Mouse (Mus musculus) limb, embryonic 14.5 days (tissue): Measurements from ENCODE around the gene Sh3pxd2b. TPM values are rescaled to one million over a fixed set of nuclear protein-coding genes. Genes with fewer than 3 reads are reported as not detected.

ENCODE experiments used
- ATAC-seq: fragments of 200-750 bp; cut with Nextera tagmentation; 2 replicates; pipeline ENCODE4 v1.8.0; 2017; ENCODE audit warnings: low read depth, moderate number of reproducible peaks, moderate TSS enrichment; ENCODE audit not compliant: low FRiP score
- DNase-seq: peaks from one replicate; pipeline ENCODE4 v3.0.0-alpha.2; 2015; ENCODE audit warnings: low spot score
- H3K27ac ChIP-seq: fragments of 300-500 bp; sonication (generic); replicated peaks from 2 replicates; pipeline ENCODE4 v1.5.1; 2014; ENCODE audit warnings: low read depth, mild to moderate bottlenecking, low read length, moderate library complexity, mixed read lengths
- H3K27me3 ChIP-seq: fragments of 300-500 bp; sonication (generic); 2 replicates; pipeline ENCODE4 v1.6.1; 2014; ENCODE audit warnings: low read length, mixed read lengths; ENCODE audit not compliant: control insufficient read depth, insufficient read depth
- H3K36me3 ChIP-seq: fragments of 300-500 bp; sonication (generic); 2 replicates; pipeline ENCODE4 v1.6.1; 2014; ENCODE audit warnings: mild to moderate bottlenecking, low read length, moderate library complexity, mixed read lengths; ENCODE audit not compliant: control insufficient read depth, insufficient read depth
- H3K4me1 ChIP-seq: fragments of 300-500 bp; sonication (generic); 2 replicates; pipeline ENCODE4 v1.6.1; 2014; ENCODE audit warnings: antibody characterized with exemption, low read length, mixed read lengths; ENCODE audit not compliant: control insufficient read depth, insufficient read depth
- H3K4me2 ChIP-seq: fragments of 300-500 bp; sonication (generic); replicated peaks from 2 replicates; pipeline ENCODE4 v1.6.1; 2014; ENCODE audit warnings: low read depth, mild to moderate bottlenecking, low read length, moderate library complexity; ENCODE audit not compliant: severe bottlenecking
- H3K4me3 ChIP-seq: fragments of 300-500 bp; sonication (generic); replicated peaks from 2 replicates; pipeline ENCODE4 v1.5.1; 2014; ENCODE audit warnings: low read length
- H3K9ac ChIP-seq: fragments of 300-500 bp; sonication (generic); 2 replicates; pipeline ENCODE4 v1.6.1; 2014; ENCODE audit warnings: mild to moderate bottlenecking, low read depth, low read length, moderate library complexity; ENCODE audit not compliant: severe bottlenecking
- H3K9me3 ChIP-seq: fragments of 300-500 bp; sonication (generic); 2 replicates; pipeline ENCODE4 v1.6.1; 2016; ENCODE audit warnings: low read length; ENCODE audit not compliant: control insufficient read depth
- POLR2A ChIP-seq: fragments of 200-500 bp; IDR thresholded peaks from 2 replicates; pipeline ENCODE4 v1.8.0; 2012; ENCODE audit warnings: inconsistent platforms, mild to moderate bottlenecking, moderate library complexity, borderline replicate concordance; ENCODE audit not compliant: insufficient read depth, insufficient read length; ENCODE audit errors: extremely low read depth
- WGBS: fragments of 180-500 bp; shearing (Covaris S2); extraction: QIAGEN DNeasy Blood & Tissue Kit; methylation state at CpG from one replicate; pipeline ENCODE4 v1.1.7; 2014; 5-methylcytosine and 5-hydroxymethylcytosine counted together
- polyA plus RNA-seq, 2 experiments: library from polyadenylated mRNA; depleted of rRNA in 1 of 2; stranded (reverse) in 1 of 2; unstranded in 1 of 2; fragments of >200 nt; fragmentation: Nextera tagmentation in 1 of 2; extraction: Ambion mirVana in 1 of 2; gene quantifications; 2 replicates each; pipeline versions ENCODE4 v1.2.1 to v1.2.3; 2012 to 2014

The Sh3pxd2b gene
- polyA plus RNA-seq, 2 experiments, result 31.5 to 44.3 TPM

DNA sequence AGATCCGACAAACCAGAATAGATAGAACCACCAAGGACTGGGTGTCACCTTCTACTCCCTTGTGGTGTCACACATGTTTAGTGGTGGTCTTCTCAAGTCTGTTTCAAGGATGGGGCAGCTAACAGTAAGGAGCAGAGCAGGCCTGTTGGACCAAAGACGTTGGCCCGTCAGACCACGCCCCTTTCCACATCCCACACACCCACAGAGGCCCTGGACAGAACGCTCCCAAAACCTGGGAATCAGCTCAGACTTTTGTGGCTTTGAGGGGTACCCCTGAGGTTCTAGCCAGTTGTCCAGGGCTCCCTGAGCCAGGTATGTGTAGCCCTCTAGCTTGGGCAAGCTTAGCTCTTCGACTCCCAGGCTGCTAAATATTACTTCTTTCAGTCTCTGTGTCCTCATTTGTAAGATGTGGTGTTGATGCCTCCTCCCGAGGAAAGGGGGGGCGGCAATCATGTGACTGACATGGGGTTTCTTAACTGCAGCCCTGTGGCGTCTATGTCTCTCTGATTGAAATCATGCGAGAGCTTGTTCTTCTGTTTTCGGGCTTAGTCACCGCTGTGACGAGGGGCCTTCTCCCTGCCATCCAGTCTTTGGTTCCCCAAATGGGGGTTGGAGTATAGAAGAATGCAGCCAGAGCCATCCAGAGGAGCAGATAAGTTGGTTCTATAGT lies 1.8 kb downstream of the Sh3pxd2b start:
- Histone ChIP-seq H3K27me3 (no peaks in the 10 kb centered on the region), H3K4me3 (peak overlapping the region; percentile 70), H3K27ac (peak overlapping the region; percentile 81), H3K4me1 (peaks cover 25% of the 10 kb centered on the region), H3K4me2 (peak overlapping the region; percentile 93), H3K9ac (peak overlapping the region; percentile 87; the same call in 1 of the 2 replicates), H3K9me3 (no peaks in the 10 kb centered on the region), H3K36me3 (peaks cover 20% of the 10 kb centered on the region)
- peak; percentile 27 for DNase-seq
- no peak for ATAC-seq
- no peak for TF ChIP-seq POLR2A
- WGBS, result 57% methylated on average over 13 of the region's 13 CpGs

DNA sequence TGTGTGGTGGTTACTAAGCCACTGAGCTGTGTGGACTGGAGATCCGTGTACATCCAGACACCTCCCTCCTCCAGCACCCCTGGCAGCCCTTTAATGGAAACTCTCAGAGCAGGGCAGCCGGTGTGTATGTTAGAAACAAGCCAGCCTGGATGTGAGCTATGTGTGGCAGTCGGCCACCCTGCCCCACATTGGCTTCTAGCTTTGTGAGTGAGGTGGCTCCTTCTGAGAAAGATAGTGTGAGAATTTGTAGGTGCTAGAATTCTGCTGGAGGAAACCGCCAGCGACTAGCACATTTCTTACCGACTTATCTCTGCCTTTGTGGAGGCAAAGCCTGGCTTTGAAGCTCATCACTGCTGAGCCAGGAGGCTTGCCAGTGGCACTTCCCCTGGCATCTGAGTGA lies 5.3 kb downstream of the Sh3pxd2b start:
- H3K27ac ChIP-seq, result no peak overlapping the region
- no peak overlapping the region for H3K4me2 ChIP-seq
- no peak for ATAC-seq
- no peak for DNase-seq
- no peaks in the 10 kb centered on the region for H3K27me3 ChIP-seq
- 78% methylated on average over 6 of the region's 6 CpGs for WGBS
- no peaks in the 10 kb centered on the region for H3K9me3 ChIP-seq
- no peak for TF ChIP-seq POLR2A
- peaks cover 25% of the 10 kb centered on the region for H3K36me3 ChIP-seq
- H3K4me1 ChIP-seq, result peaks cover 30% of the 10 kb centered on the region
- no peak overlapping the region for H3K9ac ChIP-seq
- no peak overlapping the region for H3K4me3 ChIP-seq

DNA sequence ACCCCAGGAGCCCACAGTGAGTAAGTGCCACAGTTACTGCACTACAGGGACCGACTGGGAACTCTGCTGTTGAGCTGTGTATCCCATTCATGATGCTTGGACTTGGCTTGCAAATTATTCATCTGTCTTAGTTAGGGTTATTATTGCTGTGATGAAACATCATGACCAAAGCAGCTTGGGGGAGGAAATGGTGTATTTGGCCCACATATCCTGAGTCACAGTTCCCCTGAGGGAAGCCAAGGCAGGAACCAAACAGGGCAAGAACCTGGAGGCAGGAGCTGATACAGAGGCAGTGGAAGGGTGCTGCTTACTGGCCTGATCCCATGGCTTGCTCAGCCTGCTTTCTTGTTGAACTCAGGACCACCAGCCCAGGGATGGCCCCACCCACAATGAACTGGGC lies 7.8 kb downstream of the Sh3pxd2b start:
- ATAC-seq, result no peak
- H3K27ac ChIP-seq, result no peak overlapping the region
- H3K36me3 ChIP-seq, result peaks cover 25% of the 10 kb centered on the region

DNA sequence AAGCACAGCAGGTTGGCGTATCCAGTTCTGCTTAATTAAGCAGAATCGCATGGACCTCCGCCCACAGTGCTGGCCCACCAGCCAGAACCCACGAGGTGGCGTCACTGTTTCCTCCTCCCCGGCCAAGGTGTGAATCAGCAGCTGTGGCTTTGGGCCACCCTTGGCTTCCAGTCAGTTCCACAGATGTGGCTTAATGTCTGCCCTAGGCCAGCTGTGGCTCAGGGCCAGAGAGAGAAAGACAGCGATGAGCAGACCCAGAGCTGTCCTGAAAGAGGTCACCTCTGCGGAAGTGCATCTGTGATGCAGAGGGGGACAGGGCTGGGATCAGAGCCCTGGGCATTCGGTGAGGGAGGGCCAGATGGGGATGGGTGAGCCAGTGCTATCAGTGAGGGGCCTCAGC lies 10.1 kb downstream of the Sh3pxd2b start:
- DNase-seq (peak; percentile 59), ATAC-seq (peak; percentile 52; the same call in 1 of the 2 replicates)
- Histone ChIP-seq H3K9ac (no peak overlapping the region), H3K4me2 (no peak overlapping the region), H3K9me3 (no peaks in the 10 kb centered on the region), H3K4me1 (peaks cover 17% of the 10 kb centered on the region), H3K27ac (no peak overlapping the region; the same call in 1 of the 2 replicates), H3K4me3 (no peak overlapping the region), H3K36me3 (peaks cover 9% of the 10 kb centered on the region; the same call in 1 of the 2 replicates), H3K27me3 (no peaks in the 10 kb centered on the region)
- no peak for TF ChIP-seq POLR2A
- WGBS, result 47% methylated on average over 9 of the region's 9 CpGs

More for the DNA sequence above, 7.8 kb downstream of the Sh3pxd2b start:
- no peak overlapping the region for H3K9ac ChIP-seq
- DNase-seq, result no peak
- no peak overlapping the region for H3K4me3 ChIP-seq
- H3K9me3 ChIP-seq, result no peaks in the 10 kb centered on the region
- 73% methylated on average over 1 of the region's 1 CpGs for WGBS
- TF ChIP-seq POLR2A, result no peak
- no peak overlapping the region for H3K4me2 ChIP-seq
- no peaks in the 10 kb centered on the region for H3K27me3 ChIP-seq
- H3K4me1 ChIP-seq, result peaks cover 18% of the 10 kb centered on the region

DNA sequence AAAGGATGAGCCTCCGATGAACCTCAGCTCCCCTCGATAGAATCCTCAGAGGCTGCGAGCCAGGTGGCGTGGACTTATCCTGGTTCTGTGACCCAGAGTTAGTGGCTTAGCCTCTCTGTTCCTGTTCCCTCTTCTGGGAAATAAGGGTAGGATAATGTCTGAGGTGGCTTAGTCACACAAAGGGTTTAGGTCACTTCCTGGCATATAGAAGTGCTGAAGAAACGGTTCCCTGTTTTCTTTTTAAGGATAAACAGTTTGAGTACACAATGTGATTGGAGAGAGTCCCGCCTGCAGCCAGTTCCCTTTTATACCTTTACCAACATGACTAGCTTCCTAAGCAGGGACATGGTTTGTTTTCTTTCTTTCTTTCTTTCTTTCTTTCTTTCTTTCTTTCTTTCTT lies 10.8 kb downstream of the Sh3pxd2b start:
- H3K27me3 ChIP-seq, result no peaks in the 10 kb centered on the region
- ATAC-seq (no peak), DNase-seq (no peak)
- 67% methylated on average over 6 of the region's 6 CpGs for WGBS
- H3K4me2 ChIP-seq, result no peak overlapping the region
- H3K27ac ChIP-seq, result no peak overlapping the region
- peaks cover 7% of the 10 kb centered on the region; the same call in 1 of the 2 replicates for H3K36me3 ChIP-seq
- H3K9ac ChIP-seq, result no peak overlapping the region
- no peak overlapping the region for H3K4me3 ChIP-seq
- TF ChIP-seq POLR2A, result no peak
- H3K4me1 ChIP-seq, result peaks cover 24% of the 10 kb centered on the region
- no peaks in the 10 kb centered on the region for H3K9me3 ChIP-seq
